Mouse (Mus musculus) C2C12 (cell line): ENCODE results near the gene Dgcr6. TPM values are rescaled to one million over a fixed set of nuclear protein-coding genes. Genes with fewer than 3 reads are reported as not detected.

ENCODE experiments used
- H3K27me3 ChIP-seq: one replicate; pipeline ENCODE4 v1.6.1; 2011; ENCODE audit not compliant: control insufficient read depth, insufficient read depth, insufficient read length
- H3K36me3 ChIP-seq: one replicate; pipeline ENCODE4 v1.6.1; 2011; ENCODE audit not compliant: control insufficient read depth, insufficient read depth
- H3K4me3 ChIP-seq: one replicate; pipeline ENCODE4 v1.5.1; 2011; ENCODE audit warnings: mild to moderate bottlenecking, control low read depth; ENCODE audit not compliant: poor library complexity, insufficient read depth, severe bottlenecking
- H3K79me2 ChIP-seq: one replicate; pipeline ENCODE4 v1.6.1; 2011; ENCODE audit not compliant: control insufficient read depth, insufficient read depth
- H3K79me3 ChIP-seq: one replicate; pipeline ENCODE4 v1.6.1; 2011; ENCODE audit warnings: low read depth, control low read depth
- H3ac ChIP-seq: one replicate; pipeline ENCODE3; 2011; ENCODE audit warnings: low read depth; ENCODE audit not compliant: control insufficient read depth, insufficient read length
- CEBPB ChIP-seq: IDR thresholded peaks from one replicate; pipeline ENCODE4 v1.6.1; 2011; ENCODE audit warnings: low read depth, mild to moderate bottlenecking, control low read depth, moderate library complexity
- CTCF ChIP-seq: IDR thresholded peaks from one replicate; pipeline ENCODE4 v1.5.1; 2011; ENCODE audit not compliant: control insufficient read depth, insufficient read depth, insufficient read length
- FOSL1 ChIP-seq: IDR thresholded peaks from one replicate; pipeline ENCODE4 v1.8.0; 2011; ENCODE audit warnings: mild to moderate bottlenecking, low read length; ENCODE audit not compliant: poor library complexity, insufficient read depth, severe bottlenecking
- MAX ChIP-seq: IDR thresholded peaks from one replicate; pipeline ENCODE4 v1.6.1; 2011; ENCODE audit warnings: mild to moderate bottlenecking, control low read depth
- MYOD1 ChIP-seq: IDR thresholded peaks from one replicate; pipeline ENCODE4 v1.6.1; 2011; ENCODE audit warnings: low read depth; ENCODE audit not compliant: control insufficient read depth, insufficient read length
- MYOG ChIP-seq: IDR thresholded peaks from one replicate; pipeline ENCODE4 v1.6.1; 2011; ENCODE audit not compliant: control insufficient read depth, insufficient read length; ENCODE audit errors: extremely low read depth
- USF1 ChIP-seq: IDR thresholded peaks from one replicate; pipeline ENCODE4 v1.6.1; 2011; ENCODE audit warnings: low read depth, mild to moderate bottlenecking, control low read depth, moderate library complexity
- polyA plus RNA-seq: library from polyadenylated mRNA; unstranded; fragments of >200 nt; fragmentation: generic; extraction: Trizol; gene quantifications from one replicate; pipeline ENCODE4 v1.2.1, GENCODE M21; 2012; ENCODE audit warnings: missing spikeins

Gene Dgcr6
- polyA plus RNA-seq, 1 experiment, result 71.1 TPM

GRCm38 (mm10) chr16:18081149-18081827 is 28.6 kb downstream of the Dgcr6 start:
- Histone ChIP-seq H3K79me3 (no peaks in the 10 kb centered on the region), H3K79me2 (no peaks in the 10 kb centered on the region), H3K36me3 (no peaks in the 10 kb centered on the region), H3K27me3 (no peaks in the 10 kb centered on the region), H3K4me3 (no peak overlapping the region), H3ac (no peak overlapping the region)
- TF ChIP-seq MAX (no peak), CEBPB (no peak), CTCF (no peak), MYOD1 (no peak), MYOG (no peak), FOSL1 (no peak), USF1 (no peak)

- Histone ChIP-seq H3K4me3 (no peak overlapping the region), H3K36me3 (no peaks in the 10 kb centered on the region), H3K79me2 (no peaks in the 10 kb centered on the region), H3ac (no peak overlapping the region), H3K79me3 (no peaks in the 10 kb centered on the region), H3K27me3 (no peaks in the 10 kb centered on the region)
- no peak for TF ChIP-seq CEBPB
- no peak for TF ChIP-seq USF1
- TF ChIP-seq MYOD1, result no peak
- TF ChIP-seq FOSL1, result no peak
- TF ChIP-seq MYOG, result no peak
- TF ChIP-seq CTCF, result no peak
- no peak for TF ChIP-seq MAX
Observed at GRCm38 (mm10) chr16:18082291-18082690, 29.6 kb downstream of the Dgcr6 start.

GRCm38 (mm10) chr16:18083231-18083951 is 30.7 kb downstream of the Dgcr6 start:
- H3K79me3 ChIP-seq, result no peaks in the 10 kb centered on the region
- H3K4me3 ChIP-seq, result no peak overlapping the region
- H3ac ChIP-seq, result no peak overlapping the region
- no peaks in the 10 kb centered on the region for H3K36me3 ChIP-seq
- H3K79me2 ChIP-seq, result no peaks in the 10 kb centered on the region
- TF ChIP-seq USF1 (no peak), CEBPB (no peak), MYOD1 (no peak), FOSL1 (no peak), MYOG (no peak), MAX (no peak), CTCF (no peak)
- no peaks in the 10 kb centered on the region for H3K27me3 ChIP-seq

GRCm38 (mm10) chr16:18084262-18084661 is 31.6 kb downstream of the Dgcr6 start:
- Histone ChIP-seq H3K79me3 (no peaks in the 10 kb centered on the region), H3K36me3 (no peaks in the 10 kb centered on the region), H3K79me2 (no peaks in the 10 kb centered on the region), H3K27me3 (no peaks in the 10 kb centered on the region), H3K4me3 (no peak overlapping the region), H3ac (no peak overlapping the region)
- TF ChIP-seq MAX (no peak), FOSL1 (no peak), MYOD1 (no peak), MYOG (no peak), CEBPB (no peak), CTCF (no peak), USF1 (no peak)

- Histone ChIP-seq H3K4me3 (no peak overlapping the region), H3K79me2 (no peaks in the 10 kb centered on the region), H3K79me3 (no peaks in the 10 kb centered on the region), H3K36me3 (no peaks in the 10 kb centered on the region), H3ac (no peak overlapping the region), H3K27me3 (no peaks in the 10 kb centered on the region)
- no peak for TF ChIP-seq MAX
- TF ChIP-seq MYOG, result no peak
- no peak for TF ChIP-seq FOSL1
- no peak for TF ChIP-seq CTCF
- TF ChIP-seq CEBPB, result no peak
- TF ChIP-seq MYOD1, result no peak
- no peak for TF ChIP-seq USF1
Observed at GRCm38 (mm10) chr16:18087101-18087500, 34.4 kb downstream of the Dgcr6 start.

- Histone ChIP-seq H3K79me3 (no peaks in the 10 kb centered on the region), H3K36me3 (no peaks in the 10 kb centered on the region), H3ac (no peak overlapping the region), H3K27me3 (no peaks in the 10 kb centered on the region), H3K4me3 (no peak overlapping the region), H3K79me2 (no peaks in the 10 kb centered on the region)
- TF ChIP-seq MYOG (no peak), FOSL1 (peak; percentile 6), CEBPB (no peak), CTCF (no peak), USF1 (peak; percentile 91), MYOD1 (peak; percentile 21), MAX (peak; percentile 100)
Observed at GRCm38 (mm10) chr16:18096348-18096747, 43.7 kb downstream of the Dgcr6 start.
